Mouse (Mus musculus) layer of hippocampus, adult 9-10 months (tissue): ENCODE data around the gene Srgap3.
A peak's percentile ranks its signal among the peaks of the same experiment; 100 is the strongest.

Experiments used
- DNase-seq: peaks from one replicate; pipeline ENCODE4 v3.0.0; 2022; ENCODE audit warnings: low spot score

The Srgap3 gene

GRCm38 (mm10) chr6:112946895-112947436 lies at the start of gene Srgap3:
Srgap3 (minus strand) TSS chr6:112947266.
- DNase-seq: peak; percentile 78

- no peak for DNase-seq
Measured at GRCm38 (mm10) chr6:112995708-112996107, 48.6 kb upstream of the Srgap3 start.

- no peak for DNase-seq
Measured at GRCm38 (mm10) chr6:112990119-112990518, 43.1 kb upstream of the Srgap3 start.

GRCm38 (mm10) chr6:112985362-112986314 lies 38.6 kb upstream of the Srgap3 start:
- no peak for DNase-seq

- DNase-seq: no peak
Measured at GRCm38 (mm10) chr6:112982241-112982640, 35.2 kb upstream of the Srgap3 start.

GRCm38 (mm10) chr6:112978947-112979346 lies 31.9 kb upstream of the Srgap3 start:
- DNase-seq: no peak

- DNase-seq: no peak
Measured at GRCm38 (mm10) chr6:112977246-112977645, 30.2 kb upstream of the Srgap3 start.

- no peak for DNase-seq
Measured at GRCm38 (mm10) chr6:112976541-112976940, 29.5 kb upstream of the Srgap3 start.

- no peak for DNase-seq
Measured at GRCm38 (mm10) chr6:112976136-112976535, 29.1 kb upstream of the Srgap3 start.

GRCm38 (mm10) chr6:112973786-112974720 lies 27.0 kb upstream of the Srgap3 start:
- no peak for DNase-seq

GRCm38 (mm10) chr6:112972858-112973631 lies 26.0 kb upstream of the Srgap3 start:
- no peak for DNase-seq

- no peak for DNase-seq
Measured at GRCm38 (mm10) chr6:112972127-112972526, 25.1 kb upstream of the Srgap3 start.

GRCm38 (mm10) chr6:112971116-112971768 lies 24.2 kb upstream of the Srgap3 start:
- DNase-seq: no peak

- DNase-seq: no peak
Measured at GRCm38 (mm10) chr6:112967359-112967758, 20.3 kb upstream of the Srgap3 start.

GRCm38 (mm10) chr6:112958360-112958759 lies 11.3 kb upstream of the Srgap3 start:
- DNase-seq: no peak

- no peak for DNase-seq
Measured at GRCm38 (mm10) chr6:112957583-112958280, 10.7 kb upstream of the Srgap3 start.

- no peak for DNase-seq
Measured at GRCm38 (mm10) chr6:112955773-112956172, 8.7 kb upstream of the Srgap3 start.

GRCm38 (mm10) chr6:112953905-112954304 lies 6.8 kb upstream of the Srgap3 start:
- no peak for DNase-seq

- no peak for DNase-seq
Measured at GRCm38 (mm10) chr6:112951254-112951653, 4.2 kb upstream of the Srgap3 start.
